Mouse (Mus musculus) stomach, postnatal 0 days (tissue): ENCODE measurements at regions not wholly inside any gene's neighbourhood (a gene's known extent, or its start where the extent isn't known, plus 50 kb on each side); places are given as distances from the start of the nearest gene placed in this dataset.

Source experiments
- CTCF ChIP-seq: IDR thresholded peaks from 2 replicates; pipeline ENCODE4 v1.5.1; 2016; ENCODE audit warnings: antibody characterized with exemption, low read depth, mild to moderate bottlenecking, moderate library complexity
- EP300 ChIP-seq: optimal IDR thresholded peaks from 2 replicates; pipeline ENCODE3; 2016; ENCODE audit warnings: antibody characterized with exemption

DNA sequence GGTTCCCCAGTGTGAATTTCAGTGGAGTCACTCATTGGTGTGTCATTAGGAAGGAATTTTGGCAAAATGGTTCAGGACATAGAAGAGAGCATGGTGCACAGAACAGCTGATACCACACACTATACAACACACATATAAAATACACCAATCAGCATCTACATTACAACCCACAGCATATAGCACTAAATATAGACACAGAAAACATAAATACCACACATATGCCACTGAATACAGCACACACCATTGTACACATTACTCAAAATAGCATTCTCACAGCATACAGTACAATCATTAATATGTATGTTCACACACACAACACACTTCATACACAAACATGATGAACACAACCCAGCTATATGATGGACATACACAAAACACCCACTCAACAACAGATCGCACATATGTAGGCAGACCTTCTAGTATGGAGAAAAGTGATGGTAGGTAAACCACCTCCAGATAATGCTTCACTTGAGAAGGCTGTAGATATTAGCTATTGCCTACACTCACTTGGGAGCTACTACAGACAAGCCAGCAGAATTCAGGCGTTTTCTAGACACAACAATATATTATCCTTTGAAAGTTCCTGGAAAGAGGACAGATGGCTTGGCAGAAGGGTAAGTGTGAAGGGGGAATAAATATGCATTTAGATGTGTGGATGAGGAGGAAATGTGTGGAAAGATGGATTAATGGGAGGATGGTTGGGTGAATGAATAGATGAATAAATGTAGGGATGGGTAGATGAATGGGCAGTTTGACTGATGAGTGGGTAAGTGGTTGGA lies 71.6 kb upstream of the Zmat1 start:
- TF ChIP-seq CTCF, result no peak
- no peak for TF ChIP-seq EP300
